Mouse (Mus musculus) liver, embryonic 16.5 days (tissue): ENCODE data around the gene Rsc1a1. TPM values are rescaled to one million over a fixed set of nuclear protein-coding genes. Genes with fewer than 3 reads are reported as not detected.

Source experiments
- ATAC-seq: fragments of 200-750 bp; cut with Nextera tagmentation; 2 replicates; pipeline ENCODE4 v1.8.0; 2017; ENCODE audit warnings: low read depth, mild to moderate bottlenecking, moderate number of reproducible peaks, moderate library complexity
- H3K27ac ChIP-seq: fragments of 300-500 bp; sonication (generic); 2 replicates; pipeline ENCODE4 v1.5.1; 2014; ENCODE audit warnings: mild to moderate bottlenecking, low read length
- H3K27me3 ChIP-seq: fragments of 300-500 bp; sonication (generic); 2 replicates; pipeline ENCODE4 v1.6.1; 2014; ENCODE audit warnings: low read depth, low read length, mixed read lengths; ENCODE audit not compliant: control insufficient read depth, insufficient read depth
- H3K36me3 ChIP-seq: fragments of 300-500 bp; sonication (generic); 2 replicates; pipeline ENCODE4 v1.6.1; 2014; ENCODE audit warnings: mild to moderate bottlenecking; ENCODE audit not compliant: control insufficient read depth, insufficient read depth
- H3K4me1 ChIP-seq: fragments of 300-500 bp; sonication (generic); 2 replicates; pipeline ENCODE4 v1.6.1; 2014; ENCODE audit warnings: low read depth, low read length, mixed read lengths; ENCODE audit not compliant: control insufficient read depth
- H3K4me2 ChIP-seq: fragments of 300-500 bp; sonication (generic); 2 replicates; pipeline ENCODE4 v1.6.1; 2014; ENCODE audit warnings: low read depth, low read length, mixed read lengths
- H3K4me3 ChIP-seq: fragments of 300-500 bp; sonication (generic); 2 replicates; pipeline ENCODE4 v1.5.1; 2014; ENCODE audit warnings: low read depth, mild to moderate bottlenecking, low read length
- H3K9ac ChIP-seq: fragments of 300-500 bp; sonication (generic); 2 replicates; pipeline ENCODE4 v1.6.1; 2014; ENCODE audit warnings: low read depth, low read length
- H3K9me3 ChIP-seq: fragments of 300-500 bp; sonication (generic); replicated peaks from 2 replicates; pipeline ENCODE4 v1.6.1; 2016; ENCODE audit warnings: low read length; ENCODE audit not compliant: control insufficient read depth
- WGBS: fragments of 180-500 bp; shearing (Covaris S2); extraction: QIAGEN DNeasy Blood & Tissue Kit; methylation state at CpG from one replicate; pipeline ENCODE4 v1.1.7; 2014; ENCODE audit not compliant: insufficient replicate concordance; 5-methylcytosine and 5-hydroxymethylcytosine counted together
- polyA plus RNA-seq: library from polyadenylated mRNA; unstranded; fragments of >200 nt; fragmentation: Nextera tagmentation; extraction: Ambion mirVana; gene quantifications from 2 replicates; pipeline ENCODE4 v1.2.1, GENCODE M21; 2015

The Rsc1a1 gene
- not detected in 2 replicates for polyA plus RNA-seq

GRCm38 (mm10) chr4:141685499-141685898 is at the start of gene Rsc1a1:
Gene Rsc1a1 (minus strand): TSS chr4:141685599.
- Histone ChIP-seq H3K4me3 (no peak within 1 kb of the TSS), H3K9me3 (no peaks in the 10 kb centered on the region), H3K4me2 (no peak within 1 kb of the TSS), H3K9ac (no peak within 1 kb of the TSS), H3K4me1 (peaks cover 2% of the 10 kb centered on the region; the same call in 1 of the 2 replicates), H3K27ac (no peak within 1 kb of the TSS), H3K36me3 (peaks cover 39% of the 10 kb centered on the region), H3K27me3 (no peaks in the 10 kb centered on the region)
- 91% methylated on average over 6 of the region's 6 CpGs for WGBS
- ATAC-seq = no peak

- peaks cover 15% of the 10 kb centered on the region for H3K4me1 ChIP-seq
- no peaks in the 10 kb centered on the region for H3K36me3 ChIP-seq
- no peak overlapping the region for H3K9ac ChIP-seq
- no peak overlapping the region for H3K27ac ChIP-seq
- no peaks in the 10 kb centered on the region for H3K27me3 ChIP-seq
- peak overlapping the region; percentile 63 for H3K4me2 ChIP-seq
- 24% methylated on average over 9 of the region's 9 CpGs for WGBS
- peak overlapping the region; percentile 46 for H3K4me3 ChIP-seq
- no peak for ATAC-seq
- no peaks in the 10 kb centered on the region for H3K9me3 ChIP-seq
Observed at GRCm38 (mm10) chr4:141735206-141735560, 49.8 kb upstream of the Rsc1a1 start.

GRCm38 (mm10) chr4:141734446-141735205 is 49.2 kb upstream of the Rsc1a1 start:
- WGBS = 9% methylated on average over 24 of the region's 24 CpGs
- no peaks in the 10 kb centered on the region for H3K27me3 ChIP-seq
- peak overlapping the region; percentile 24; the same call in 1 of the 2 replicates for H3K9ac ChIP-seq
- peaks cover 15% of the 10 kb centered on the region for H3K4me1 ChIP-seq
- H3K4me3 ChIP-seq = peak overlapping the region; percentile 46
- ATAC-seq = peak; percentile 94
- peak overlapping the region; percentile 63 for H3K4me2 ChIP-seq
- H3K36me3 ChIP-seq = no peaks in the 10 kb centered on the region
- H3K9me3 ChIP-seq = no peaks in the 10 kb centered on the region
- peak overlapping the region; percentile 35; the same call in 1 of the 2 replicates for H3K27ac ChIP-seq

- no peak overlapping the region for H3K4me3 ChIP-seq
- 46% methylated on average over 5 of the region's 5 CpGs for WGBS
- H3K4me2 ChIP-seq = no peak overlapping the region
- H3K9ac ChIP-seq = no peak overlapping the region
- peak overlapping the region; percentile 69 for H3K27ac ChIP-seq
- H3K36me3 ChIP-seq = no peaks in the 10 kb centered on the region
- peak; percentile 60 for ATAC-seq
- H3K4me1 ChIP-seq = peaks cover 15% of the 10 kb centered on the region
- H3K9me3 ChIP-seq = no peaks in the 10 kb centered on the region
- no peaks in the 10 kb centered on the region for H3K27me3 ChIP-seq
Observed at GRCm38 (mm10) chr4:141731766-141732165, 46.4 kb upstream of the Rsc1a1 start.

- ATAC-seq = no peak
- Histone ChIP-seq H3K27ac (no peak overlapping the region), H3K4me2 (no peak overlapping the region), H3K9ac (no peak overlapping the region), H3K4me3 (no peak overlapping the region), H3K9me3 (no peaks in the 10 kb centered on the region), H3K36me3 (no peaks in the 10 kb centered on the region), H3K4me1 (peaks cover 23% of the 10 kb centered on the region), H3K27me3 (no peaks in the 10 kb centered on the region)
- WGBS = 79% methylated on average over 13 of the region's 13 CpGs
Observed at GRCm38 (mm10) chr4:141730401-141730800, 45.0 kb upstream of the Rsc1a1 start.

GRCm38 (mm10) chr4:141729266-141729665 is 43.9 kb upstream of the Rsc1a1 start:
- no peak overlapping the region for H3K4me2 ChIP-seq
- no peaks in the 10 kb centered on the region for H3K9me3 ChIP-seq
- no peak; the same call in 1 of the 2 replicates for ATAC-seq
- no peak overlapping the region for H3K4me3 ChIP-seq
- peak overlapping the region; percentile 65 for H3K27ac ChIP-seq
- no peak overlapping the region for H3K9ac ChIP-seq
- peaks cover 24% of the 10 kb centered on the region for H3K4me1 ChIP-seq
- WGBS = 62% methylated on average over 3 of the region's 3 CpGs
- H3K36me3 ChIP-seq = no peaks in the 10 kb centered on the region
- H3K27me3 ChIP-seq = no peaks in the 10 kb centered on the region

- H3K27ac ChIP-seq = peak overlapping the region; percentile 39
Observed at GRCm38 (mm10) chr4:141725738-141726137, 40.3 kb upstream of the Rsc1a1 start.

GRCm38 (mm10) chr4:141725277-141725676 is 39.9 kb upstream of the Rsc1a1 start:
- Histone ChIP-seq H3K4me1 (peaks cover 38% of the 10 kb centered on the region), H3K9me3 (no peaks in the 10 kb centered on the region), H3K36me3 (peaks cover 3% of the 10 kb centered on the region), H3K27ac (peak overlapping the region; percentile 39; the same call in 1 of the 2 replicates), H3K27me3 (no peaks in the 10 kb centered on the region), H3K9ac (no peak overlapping the region), H3K4me3 (no peak overlapping the region), H3K4me2 (no peak overlapping the region)
- no peak for ATAC-seq
- 68% methylated on average over 5 of the region's 5 CpGs for WGBS

More at GRCm38 (mm10) chr4:141725738-141726137, 40.3 kb upstream of the Rsc1a1 start:
- Histone ChIP-seq H3K4me1 (peaks cover 35% of the 10 kb centered on the region), H3K9ac (no peak overlapping the region), H3K9me3 (no peaks in the 10 kb centered on the region), H3K4me2 (no peak overlapping the region), H3K36me3 (no peaks in the 10 kb centered on the region; the same call in 1 of the 2 replicates), H3K27me3 (no peaks in the 10 kb centered on the region), H3K4me3 (no peak overlapping the region)
- ATAC-seq = no peak
- WGBS = 43% methylated on average over 3 of the region's 3 CpGs

GRCm38 (mm10) chr4:141724594-141724993 is 39.2 kb upstream of the Rsc1a1 start:
- peak overlapping the region; percentile 33; the same call in 1 of the 2 replicates for H3K4me2 ChIP-seq
- H3K27me3 ChIP-seq = no peaks in the 10 kb centered on the region
- H3K9me3 ChIP-seq = no peaks in the 10 kb centered on the region
- ATAC-seq = no peak
- no peak overlapping the region for H3K9ac ChIP-seq
- peaks cover 10% of the 10 kb centered on the region for H3K36me3 ChIP-seq
- WGBS = 31% methylated on average over 11 of the region's 11 CpGs
- peaks cover 43% of the 10 kb centered on the region for H3K4me1 ChIP-seq
- peak overlapping the region; percentile 35; the same call in 1 of the 2 replicates for H3K27ac ChIP-seq
- H3K4me3 ChIP-seq = no peak overlapping the region
